Mouse (Mus musculus): ENCODE measurements around the gene Cxcr2.

DNA sequence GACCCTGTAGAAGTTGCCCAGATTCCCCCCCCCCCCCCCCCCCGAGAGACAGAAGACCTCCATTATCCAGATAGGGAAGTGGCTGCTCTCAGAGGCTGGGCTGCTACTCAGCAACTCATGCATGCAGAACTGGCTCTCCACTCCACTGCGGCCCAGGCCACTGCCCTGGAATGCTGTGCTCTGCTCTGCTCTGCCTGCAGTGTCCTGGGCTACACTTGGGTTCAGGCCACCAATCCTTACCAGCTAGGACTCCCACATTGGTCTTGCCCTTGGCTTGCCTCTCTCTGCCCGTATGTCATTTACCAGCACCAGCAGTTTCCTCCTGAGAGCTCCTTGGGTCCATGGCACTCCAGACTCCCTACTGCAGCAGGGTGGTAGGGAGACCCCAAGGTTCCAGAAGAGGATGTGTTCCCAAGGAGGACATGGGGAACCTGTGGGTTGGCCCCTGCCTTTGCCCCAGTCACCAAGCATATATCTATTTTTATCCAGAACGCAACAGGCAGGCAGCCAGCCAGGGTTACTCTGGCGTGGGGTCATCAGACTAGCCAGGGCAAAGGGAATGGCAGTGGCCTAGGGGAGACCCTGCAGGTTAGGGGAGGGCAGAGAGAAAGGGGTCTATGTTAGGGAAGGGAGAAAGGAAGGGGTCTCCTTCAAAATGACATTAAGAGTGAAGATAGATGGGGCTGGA, 45.7 kb upstream of the Cxcr2 start:
- TF ChIP-seq CTCF (IDR thresholded peaks at IDR 0.05; ENCODE audit: low read depth): no peak
- TF ChIP-seq EP300 (IDR thresholded peaks at IDR 0.05; ENCODE audit: low read depth): no peak
